Mouse (Mus musculus) lung, postnatal 0 days (tissue): ENCODE measurements at regions not wholly inside any gene's neighbourhood (a gene's known extent, or its start where the extent isn't known, plus 50 kb on each side); places are given as distances from the start of the nearest gene placed in this dataset.
A peak's percentile ranks its signal among the peaks of the same experiment; 100 is the strongest.

ENCODE experiments used
- ATAC-seq: fragments of 200-750 bp; cut with Nextera tagmentation; 2 replicates; pipeline ENCODE4 v1.8.0; 2017; ENCODE audit warnings: moderate library complexity
- DNase-seq: peaks from one replicate; pipeline ENCODE4 v3.0.0-alpha.2; 2016; ENCODE audit warnings: low spot score
- H3K27ac ChIP-seq: fragments of 300-500 bp; sonication (generic); 2 replicates; pipeline ENCODE4 v1.5.1; 2014; ENCODE audit warnings: antibody characterized with exemption, mild to moderate bottlenecking, low read length, mixed read lengths
- H3K27me3 ChIP-seq: fragments of 300-500 bp; sonication (generic); replicated peaks from 2 replicates; pipeline ENCODE4 v1.6.1; 2014; ENCODE audit warnings: low read length, mixed read lengths; ENCODE audit not compliant: insufficient read depth
- H3K36me3 ChIP-seq: fragments of 300-500 bp; sonication (generic); 2 replicates; pipeline ENCODE4 v1.6.1; 2014; ENCODE audit warnings: low read length, mixed read lengths; ENCODE audit not compliant: insufficient read depth
- H3K4me1 ChIP-seq: fragments of 300-500 bp; sonication (generic); 2 replicates; pipeline ENCODE4 v1.6.1; 2014; ENCODE audit warnings: antibody characterized with exemption, low read depth, low read length, mixed read lengths; ENCODE audit not compliant: insufficient read depth
- H3K4me2 ChIP-seq: fragments of 300-500 bp; sonication (generic); replicated peaks from 2 replicates; pipeline ENCODE4 v1.6.1; 2014; ENCODE audit warnings: low read depth, mild to moderate bottlenecking, low read length, moderate library complexity, mixed read lengths
- H3K4me3 ChIP-seq: fragments of 300-500 bp; sonication (generic); 2 replicates; pipeline ENCODE4 v1.5.1; 2014; ENCODE audit warnings: low read depth, low read length
- H3K9ac ChIP-seq: fragments of 300-500 bp; sonication (generic); replicated peaks from 2 replicates; pipeline ENCODE4 v1.6.1; 2014; ENCODE audit warnings: low read depth, mild to moderate bottlenecking
- H3K9me3 ChIP-seq: fragments of 300-500 bp; sonication (generic); 2 replicates; pipeline ENCODE4 v1.6.1; 2016; ENCODE audit warnings: low read length, mixed read lengths
- CTCF ChIP-seq: IDR thresholded peaks from 2 replicates; pipeline ENCODE4 v1.5.1; 2016; ENCODE audit warnings: antibody characterized with exemption, mild to moderate bottlenecking
- EP300 ChIP-seq: IDR thresholded peaks from 2 replicates; pipeline ENCODE4 v1.6.1; 2016; ENCODE audit warnings: antibody characterized with exemption, mild to moderate bottlenecking, control low read depth
- WGBS: fragments of 180-500 bp; shearing (Covaris S2); extraction: QIAGEN DNeasy Blood & Tissue Kit; methylation state at CpG from one replicate; pipeline ENCODE4 v1.1.7; 2014; 5-methylcytosine and 5-hydroxymethylcytosine counted together

GRCm38 (mm10) chr17:15311822-15312221, 64.8 kb downstream of the Dll1 start:
- H3K9ac ChIP-seq: no peak overlapping the region
- WGBS: 73% methylated on average over 4 of the region's 4 CpGs
- no peak overlapping the region for H3K27ac ChIP-seq
- H3K9me3 ChIP-seq: no peaks in the 10 kb centered on the region
- TF ChIP-seq EP300 (no peak), CTCF (no peak)
- no peak overlapping the region for H3K4me3 ChIP-seq
- H3K4me2 ChIP-seq: no peak overlapping the region
- no peaks in the 10 kb centered on the region for H3K36me3 ChIP-seq
- no peaks in the 10 kb centered on the region for H3K27me3 ChIP-seq
- DNase-seq (no peak), ATAC-seq (no peak)
- H3K4me1 ChIP-seq: no peaks in the 10 kb centered on the region

GRCm38 (mm10) chr17:15310465-15310864, 66.2 kb downstream of the Dll1 start:
- DNase-seq (no peak), ATAC-seq (no peak)
- no peaks in the 10 kb centered on the region for H3K9me3 ChIP-seq
- TF ChIP-seq EP300: no peak
- TF ChIP-seq CTCF: no peak
- 55% methylated on average over 2 of the region's 2 CpGs for WGBS
- no peaks in the 10 kb centered on the region for H3K36me3 ChIP-seq
- H3K27ac ChIP-seq: no peak overlapping the region
- H3K27me3 ChIP-seq: no peaks in the 10 kb centered on the region
- H3K4me2 ChIP-seq: no peak overlapping the region
- H3K9ac ChIP-seq: no peak overlapping the region
- no peaks in the 10 kb centered on the region for H3K4me1 ChIP-seq
- H3K4me3 ChIP-seq: no peak overlapping the region

GRCm38 (mm10) chr17:15302110-15302509, 74.6 kb downstream of the Dll1 start:
- Histone ChIP-seq H3K4me3 (no peak overlapping the region), H3K9me3 (no peaks in the 10 kb centered on the region), H3K36me3 (no peaks in the 10 kb centered on the region), H3K27ac (no peak overlapping the region), H3K9ac (no peak overlapping the region), H3K4me2 (no peak overlapping the region), H3K4me1 (0 out of 2 replicates have a peak, but pooled peaks cover 6% of the 10 kb centered on the region), H3K27me3 (no peaks in the 10 kb centered on the region)
- ATAC-seq: no peak
- 33% methylated on average over 1 of the region's 1 CpGs for WGBS
- DNase-seq: no peak
- no peak for TF ChIP-seq EP300
- TF ChIP-seq CTCF: no peak

- Histone ChIP-seq H3K4me2 (no peak overlapping the region), H3K4me3 (no peak overlapping the region), H3K36me3 (no peaks in the 10 kb centered on the region), H3K9ac (no peak overlapping the region), H3K27me3 (no peaks in the 10 kb centered on the region), H3K27ac (no peak overlapping the region), H3K9me3 (no peaks in the 10 kb centered on the region), H3K4me1 (0 out of 2 replicates have a peak, but pooled peaks cover 6% of the 10 kb centered on the region)
- DNase-seq (peak; percentile 64), ATAC-seq (peak; percentile 89)
- TF ChIP-seq EP300: peak; percentile 91
- no peak for TF ChIP-seq CTCF
- 40% methylated on average over 13 of the region's 13 CpGs for WGBS
These were observed 76.8 kb downstream of the Dll1 start for GRCm38 (mm10) chr17:15299743-15300371.

GRCm38 (mm10) chr17:15294165-15294585, 82.5 kb downstream of the Dll1 start:
- no peaks in the 10 kb centered on the region for H3K36me3 ChIP-seq
- no peak overlapping the region for H3K27ac ChIP-seq
- no peak for TF ChIP-seq CTCF
- TF ChIP-seq EP300: no peak
- H3K9ac ChIP-seq: no peak overlapping the region
- H3K4me1 ChIP-seq: no peaks in the 10 kb centered on the region; the same call in 1 of the 2 replicates
- no peak overlapping the region for H3K4me2 ChIP-seq
- no peaks in the 10 kb centered on the region for H3K9me3 ChIP-seq
- no peak for DNase-seq
- H3K4me3 ChIP-seq: no peak overlapping the region
- 72% methylated on average over 5 of the region's 5 CpGs for WGBS
- H3K27me3 ChIP-seq: no peaks in the 10 kb centered on the region
- ATAC-seq: no peak

- peak; percentile 25; the same call in 1 of the 2 replicates for ATAC-seq
- WGBS: 65% methylated on average over 11 of the region's 11 CpGs
- TF ChIP-seq CTCF (no peak), EP300 (no peak)
- H3K27ac ChIP-seq: no peak overlapping the region
- peak; percentile 15 for DNase-seq
- H3K36me3 ChIP-seq: no peaks in the 10 kb centered on the region
- no peaks in the 10 kb centered on the region for H3K27me3 ChIP-seq
- H3K4me2 ChIP-seq: no peak overlapping the region
- peaks cover 3% of the 10 kb centered on the region; the same call in 1 of the 2 replicates for H3K4me1 ChIP-seq
- no peak overlapping the region for H3K4me3 ChIP-seq
- H3K9ac ChIP-seq: no peak overlapping the region
- H3K9me3 ChIP-seq: no peaks in the 10 kb centered on the region
These were observed 84.1 kb downstream of the Dll1 start for GRCm38 (mm10) chr17:15292490-15293070.
